Mouse (Mus musculus): ENCODE data around the gene Taar2.

The Taar2 gene

DNA sequence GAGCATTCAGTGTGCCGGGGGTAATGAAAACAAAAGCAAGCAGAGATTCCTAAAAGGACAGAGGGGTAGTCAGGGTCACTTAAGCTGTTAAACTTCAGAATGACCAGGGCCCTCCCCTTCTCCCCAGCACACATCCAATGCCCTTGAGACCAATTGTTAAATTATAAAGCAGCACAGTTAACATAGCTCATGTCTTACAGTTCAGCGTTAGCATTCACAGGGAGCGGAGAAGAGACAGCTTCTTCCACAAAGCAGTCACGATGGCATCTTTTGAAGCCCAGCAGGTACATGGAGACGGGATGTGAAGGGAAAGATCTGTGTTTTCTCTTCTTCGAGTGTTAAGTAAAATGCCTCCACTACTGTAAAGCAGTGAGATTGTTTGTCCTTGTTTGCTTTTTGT is at the start of gene Taar2:
Gene Taar2, plus strand, starts transcription at position 261 of the 400 bp plus-strand sequence.
- DNase-seq (ENCODE audit: low read depth) = no peak

DNA sequence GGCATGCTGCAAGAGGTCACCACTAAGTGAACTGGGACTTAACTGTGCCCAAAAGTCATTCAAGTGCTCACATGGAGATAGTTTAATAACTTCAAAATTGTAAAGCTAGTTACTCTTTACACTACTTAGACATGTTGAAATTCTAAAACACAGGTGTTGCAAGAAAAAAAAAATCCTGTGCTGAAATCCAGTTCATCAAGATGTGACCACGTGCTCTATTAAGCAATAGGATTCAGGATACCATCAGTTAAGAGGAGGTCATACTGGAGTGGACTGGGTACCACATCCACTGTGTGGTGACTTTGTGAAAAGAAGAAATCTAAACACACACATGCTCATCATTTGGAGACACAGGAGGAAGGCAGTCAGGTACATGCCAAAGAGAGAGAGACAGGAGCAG is 45.4 kb upstream of the Taar2 start:
- DNase-seq (ENCODE audit: low read depth) = no peak

DNA sequence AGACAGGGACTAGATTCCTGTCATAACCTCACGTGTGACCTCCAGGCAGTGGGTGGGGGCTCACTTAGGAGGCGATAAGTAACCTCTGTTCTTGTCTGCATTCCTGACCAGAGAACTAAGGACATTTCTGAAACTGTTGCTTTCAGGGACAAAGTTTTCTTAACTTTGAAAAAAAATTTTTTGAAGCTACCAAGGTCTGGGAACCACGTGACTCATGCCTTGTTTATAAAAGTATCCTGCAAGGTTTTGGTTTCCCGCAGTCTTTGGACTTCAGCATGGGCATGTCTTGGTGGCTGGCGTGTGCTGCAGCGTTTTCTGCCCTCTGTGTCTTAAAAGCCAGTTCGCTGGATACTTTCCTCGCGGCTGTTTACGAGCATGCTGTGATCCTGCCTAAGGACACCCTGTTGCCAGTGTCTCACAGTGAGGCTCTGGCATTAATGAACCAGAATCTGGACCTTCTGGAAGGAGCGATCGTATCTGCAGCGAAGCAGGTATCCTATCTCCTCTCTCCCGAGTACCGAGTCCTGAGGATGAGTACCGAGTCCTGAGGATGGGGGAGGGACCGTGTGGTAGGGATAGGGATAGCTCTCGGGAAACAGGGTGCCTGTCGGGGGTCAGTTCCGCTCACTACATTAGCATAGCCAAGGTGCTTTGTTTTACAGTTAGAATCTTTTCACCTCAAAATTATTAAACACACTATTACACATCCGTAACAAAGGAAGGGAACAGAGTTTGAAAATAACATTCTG is 43.6 kb upstream of the Taar2 start, which contains the start of gene Vnn1:
Gene Vnn1, plus strand, starts transcription at position 88 of the 749 bp plus-strand sequence.
- no peak for DNase-seq (ENCODE audit: low read depth)

DNA sequence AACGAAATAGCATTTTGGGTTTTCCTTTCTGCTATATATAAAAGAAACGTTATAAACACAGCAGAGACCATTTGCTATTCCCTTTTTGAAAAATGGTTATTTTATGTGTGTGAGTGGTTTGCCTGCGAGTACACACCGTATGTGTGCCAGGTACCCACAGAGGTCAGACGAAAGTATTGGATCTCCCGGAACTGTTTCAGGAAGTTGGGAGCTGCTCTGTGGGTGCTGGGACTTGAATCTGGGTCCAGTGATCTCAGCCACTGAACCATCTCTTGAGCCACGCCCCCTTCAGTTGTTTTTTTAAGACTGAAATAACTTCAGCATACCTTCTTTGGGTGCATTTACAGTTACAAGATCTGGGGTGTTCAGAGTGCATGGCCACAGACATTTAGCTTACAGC is 43.0 kb upstream of the Taar2 start:
- no peak for DNase-seq (ENCODE audit: low read depth)

DNA sequence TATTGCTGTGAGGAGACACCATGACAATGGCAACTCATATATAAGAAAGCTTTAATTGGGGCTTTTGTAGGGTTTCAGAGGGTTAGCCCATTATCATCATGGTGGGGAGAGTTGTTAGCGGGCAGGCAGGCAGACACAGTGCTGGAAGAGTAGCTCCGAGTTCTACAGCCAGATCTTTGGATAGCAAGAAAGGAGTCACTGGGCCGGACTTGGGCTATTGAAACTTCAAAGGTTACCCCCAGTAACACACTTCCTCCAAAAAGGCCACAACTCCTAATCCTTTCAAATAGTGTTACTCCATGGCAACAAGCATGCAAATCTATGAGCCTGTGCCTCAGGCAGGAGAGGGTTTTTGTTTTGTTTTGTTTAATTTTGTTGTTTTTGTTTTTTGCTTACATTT is 37.3 kb upstream of the Taar2 start:
- no peak for DNase-seq (ENCODE audit: low read depth)

DNA sequence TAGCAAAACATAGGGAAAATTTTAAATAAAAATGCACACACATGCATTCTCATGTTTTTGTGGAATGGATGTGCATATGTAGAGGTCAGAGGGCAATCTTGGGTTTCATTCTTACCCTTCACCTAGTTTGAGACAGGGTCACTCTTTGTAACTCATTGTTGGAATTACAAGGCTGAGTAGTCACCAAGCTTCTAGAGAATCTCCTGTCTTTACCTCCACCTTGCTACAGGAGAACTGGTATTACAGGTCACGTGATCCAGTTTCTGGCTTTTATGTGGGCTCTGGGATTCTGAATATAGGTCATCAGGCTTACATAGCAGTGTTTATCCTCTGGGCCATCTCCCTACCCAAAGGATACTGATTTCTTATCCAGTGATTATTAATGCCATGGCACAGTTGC is 32.7 kb upstream of the Taar2 start:
- DNase-seq (ENCODE audit: low read depth) = no peak

DNA sequence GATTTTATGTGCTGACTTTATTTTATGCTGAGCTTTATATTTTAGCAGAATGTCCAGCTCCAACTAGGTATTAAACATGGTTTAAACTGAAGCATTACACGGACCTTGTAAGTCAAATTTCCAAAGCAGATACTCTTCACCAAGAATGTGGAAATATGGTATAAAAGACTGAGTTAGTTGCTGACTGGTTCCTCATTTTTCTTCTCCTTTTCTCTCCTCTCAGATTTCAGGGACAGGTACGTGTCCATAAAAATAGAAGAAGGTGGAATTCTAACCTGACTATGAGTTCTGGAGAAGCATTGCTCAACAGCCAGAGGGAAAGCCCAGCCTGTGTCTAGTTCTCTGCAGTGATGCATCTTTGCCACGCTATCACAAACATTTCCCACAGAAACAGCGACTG is 18.3 kb upstream of the Taar2 start, which contains the start of gene Taar1:
Gene Taar1, plus strand, starts transcription at position 301 of the 400 bp plus-strand sequence.
- DNase-seq (ENCODE audit: low read depth) = no peak

DNA sequence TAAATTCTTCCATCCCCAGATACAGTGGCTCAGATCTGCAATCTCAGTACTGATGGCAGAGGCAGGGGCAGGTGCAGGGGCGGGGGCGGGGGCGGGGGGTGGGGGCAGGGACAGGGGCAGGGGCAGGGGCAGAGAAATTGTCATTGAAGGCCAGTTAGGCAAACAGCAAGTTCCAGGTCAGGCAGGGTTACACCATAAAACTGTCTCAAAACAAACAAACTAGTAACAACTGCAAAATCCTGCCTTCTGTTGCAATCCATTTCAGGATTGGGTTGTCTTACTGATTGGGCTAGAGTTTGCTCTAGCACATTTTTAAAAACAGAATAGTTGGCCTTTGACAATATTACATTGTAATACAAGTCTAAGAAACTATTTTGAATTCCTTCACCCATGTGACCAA is 15.9 kb upstream of the Taar2 start:
- no peak for DNase-seq (ENCODE audit: low read depth)

DNA sequence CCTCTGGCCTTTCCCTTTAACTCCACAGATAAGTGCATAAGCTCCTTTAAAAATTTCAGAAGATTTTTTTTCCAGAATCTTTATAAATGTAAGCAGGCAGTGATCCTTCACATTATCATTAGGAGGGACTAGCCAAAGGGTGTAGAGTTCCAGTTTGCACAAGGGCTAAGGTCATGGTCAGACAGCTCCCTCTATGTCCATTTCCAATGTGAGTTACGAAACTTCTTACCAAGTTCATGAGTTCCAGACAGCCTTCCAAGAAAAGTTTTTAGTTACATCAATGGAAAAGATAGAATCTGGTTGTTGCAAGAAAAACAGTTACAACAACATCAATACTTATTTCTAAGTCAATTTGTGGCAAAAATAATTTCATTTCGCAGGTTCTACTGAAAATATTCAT is 14.4 kb upstream of the Taar2 start:
- DNase-seq (ENCODE audit: low read depth) = no peak

DNA sequence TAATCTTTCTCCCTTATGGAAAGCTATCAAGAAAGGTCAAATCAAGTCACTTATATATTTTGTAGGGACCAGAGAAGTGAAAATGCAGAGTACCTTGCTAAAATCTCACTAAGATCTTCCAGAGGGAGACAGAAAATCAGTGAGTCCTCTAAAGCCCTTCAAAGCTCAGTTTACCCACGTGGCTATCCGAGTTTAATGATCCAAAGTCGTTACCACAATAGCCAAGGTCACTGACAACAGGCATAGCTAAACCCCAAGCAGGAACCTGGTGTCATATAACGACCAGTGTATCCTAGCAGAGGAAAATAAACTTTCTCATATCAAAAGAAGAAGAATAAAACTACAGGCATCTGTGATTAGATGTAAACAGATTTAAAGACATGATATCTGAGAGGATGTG is 759 bp upstream of the Taar2 start:
- DNase-seq (ENCODE audit: low read depth) = no peak

DNA sequence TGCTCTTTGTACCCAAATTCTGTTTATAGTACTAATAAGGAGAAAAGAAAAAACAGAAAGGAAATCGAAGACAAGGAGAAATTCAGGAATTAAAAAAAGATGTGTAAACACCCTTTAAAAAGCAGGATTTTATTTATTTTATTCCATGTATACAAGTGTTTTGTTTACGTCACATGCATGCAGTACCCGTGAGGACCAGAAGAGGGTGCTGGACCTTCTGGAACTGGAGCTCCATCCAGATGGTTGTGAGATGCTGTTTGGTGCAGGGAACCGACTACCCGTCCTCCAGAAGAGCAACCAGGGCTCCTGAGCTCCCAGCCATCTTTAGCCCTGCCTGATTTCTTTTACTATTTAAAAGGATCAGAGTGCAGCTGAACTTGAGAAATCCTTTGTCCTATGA is 4.1 kb downstream of the Taar2 start:
- DNase-seq (ENCODE audit: low read depth) = peak; percentile 12

DNA sequence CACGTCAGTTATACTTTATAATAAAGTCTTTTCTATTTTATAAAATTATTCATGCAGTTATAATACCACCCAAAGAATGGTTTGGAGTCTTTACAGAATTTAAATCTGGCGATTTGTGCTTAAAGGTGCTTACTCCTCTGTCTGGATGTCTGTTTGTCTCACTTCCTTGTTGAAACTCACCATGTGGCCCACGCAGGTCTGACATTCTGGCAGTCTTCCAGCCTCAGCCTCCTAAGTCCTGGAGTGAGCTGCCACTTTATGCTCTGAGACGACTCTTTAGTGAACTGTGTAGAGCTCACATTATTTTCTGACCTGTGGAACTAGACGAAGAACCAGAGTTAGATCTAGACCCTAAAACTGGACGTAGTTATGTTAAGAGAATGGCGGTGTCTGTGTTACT is 9.7 kb downstream of the Taar2 start:
- DNase-seq (ENCODE audit: low read depth) = no peak

DNA sequence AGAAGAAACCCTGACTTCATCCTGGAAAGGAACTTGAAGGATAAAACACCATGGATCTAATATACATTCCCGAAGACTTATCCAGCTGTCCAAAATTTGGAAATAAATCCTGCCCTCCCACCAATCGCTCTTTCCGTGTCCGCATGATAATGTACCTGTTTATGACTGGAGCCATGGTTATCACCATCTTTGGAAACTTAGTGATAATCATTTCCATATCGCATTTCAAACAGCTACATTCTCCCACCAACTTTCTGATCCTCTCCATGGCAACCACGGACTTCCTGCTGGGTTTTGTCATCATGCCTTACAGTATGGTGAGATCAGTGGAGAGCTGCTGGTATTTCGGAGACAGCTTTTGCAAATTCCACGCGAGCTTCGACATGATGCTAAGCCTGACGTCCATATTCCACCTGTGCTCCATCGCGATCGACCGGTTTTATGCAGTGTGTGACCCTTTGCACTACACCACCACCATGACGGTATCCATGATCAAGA is 11.2 kb downstream of the Taar2 start, which contains the start of gene Taar3:
Gene Taar3, plus strand, starts transcription at position 51 of the 498 bp plus-strand sequence.
- no peak for DNase-seq (ENCODE audit: low read depth)

DNA sequence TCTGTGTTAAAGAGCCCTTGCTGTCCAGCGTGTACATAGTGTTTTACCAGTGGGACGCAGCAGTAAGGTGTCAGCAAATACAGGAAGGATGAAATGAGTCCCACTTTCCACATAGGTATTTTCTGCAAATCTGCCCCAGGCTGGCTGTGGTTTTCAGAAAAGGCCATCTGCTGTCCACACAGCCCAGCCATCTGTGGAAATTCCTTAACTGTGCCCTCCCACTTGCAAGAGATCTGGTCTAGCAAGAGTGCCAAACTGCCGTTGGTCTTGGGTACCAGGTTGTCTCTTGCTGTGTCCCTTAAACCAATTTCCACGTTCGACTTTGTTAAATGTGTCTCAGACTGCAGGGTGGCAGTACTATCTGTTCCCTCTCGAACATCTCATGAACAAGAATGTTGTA is 13.3 kb downstream of the Taar2 start:
- no peak for DNase-seq (ENCODE audit: low read depth)

DNA sequence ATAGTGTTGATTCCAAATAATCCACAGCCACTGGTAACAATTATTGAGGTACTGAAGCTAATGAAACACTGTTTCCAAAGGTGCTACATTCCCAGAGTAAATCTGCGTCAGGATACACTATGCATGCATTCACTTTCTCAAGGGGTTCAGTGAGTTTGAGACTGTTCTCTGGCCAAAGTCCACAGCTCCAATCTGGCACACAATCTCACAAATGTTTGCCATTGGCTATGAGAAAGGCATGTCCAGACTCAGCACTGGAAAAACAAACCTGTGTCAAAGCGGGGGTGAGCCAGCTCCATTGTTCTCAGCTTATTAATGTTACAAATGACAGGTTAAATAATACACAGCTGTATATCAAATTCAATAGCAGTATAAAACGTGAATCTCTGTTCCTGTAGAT is 20.7 kb downstream of the Taar2 start:
- DNase-seq (ENCODE audit: low read depth) = no peak

DNA sequence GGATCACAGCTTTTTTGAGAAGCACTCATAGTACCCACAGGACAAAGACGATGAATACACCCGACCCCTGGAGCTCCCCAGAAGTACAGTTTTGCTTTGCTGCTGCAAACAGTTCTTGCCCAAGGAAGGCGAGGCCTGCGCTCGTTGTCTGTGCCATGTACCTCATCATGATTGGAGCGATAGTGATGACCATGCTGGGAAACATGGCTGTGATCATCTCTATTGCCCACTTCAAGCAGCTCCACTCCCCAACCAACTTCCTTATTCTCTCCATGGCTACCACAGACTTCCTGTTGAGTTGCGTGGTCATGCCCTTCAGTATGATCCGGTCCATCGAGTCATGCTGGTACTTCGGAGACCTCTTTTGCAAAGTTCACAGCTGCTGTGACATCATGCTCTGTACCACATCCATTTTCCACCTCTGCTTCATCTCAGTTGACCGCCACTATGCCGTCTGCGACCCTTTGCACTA is 22.1 kb downstream of the Taar2 start, which contains the start of gene Taar4:
Gene Taar4, plus strand, starts transcription at position 51 of the 472 bp plus-strand sequence.
- DNase-seq (ENCODE audit: low read depth) = no peak

DNA sequence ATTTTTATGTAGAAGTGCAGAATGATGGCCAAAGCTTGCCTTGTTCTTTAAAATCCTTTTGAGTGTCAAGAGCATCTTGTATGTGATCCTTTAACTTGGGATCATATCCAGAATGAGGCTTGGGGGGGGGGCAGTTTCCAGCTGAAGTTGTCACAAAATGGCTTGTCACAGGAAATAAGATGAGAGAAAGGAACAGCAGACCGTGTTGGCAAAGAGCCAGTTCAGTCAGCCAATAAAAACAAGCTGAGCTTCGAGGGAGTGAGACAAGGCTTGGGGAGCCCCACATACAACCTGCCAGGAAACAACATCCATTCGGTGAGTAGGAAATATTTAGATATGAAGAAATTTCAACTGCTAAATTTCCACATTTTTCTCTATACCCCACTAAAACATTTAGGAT is 25.1 kb downstream of the Taar2 start:
- DNase-seq (ENCODE audit: low read depth) = no peak

DNA sequence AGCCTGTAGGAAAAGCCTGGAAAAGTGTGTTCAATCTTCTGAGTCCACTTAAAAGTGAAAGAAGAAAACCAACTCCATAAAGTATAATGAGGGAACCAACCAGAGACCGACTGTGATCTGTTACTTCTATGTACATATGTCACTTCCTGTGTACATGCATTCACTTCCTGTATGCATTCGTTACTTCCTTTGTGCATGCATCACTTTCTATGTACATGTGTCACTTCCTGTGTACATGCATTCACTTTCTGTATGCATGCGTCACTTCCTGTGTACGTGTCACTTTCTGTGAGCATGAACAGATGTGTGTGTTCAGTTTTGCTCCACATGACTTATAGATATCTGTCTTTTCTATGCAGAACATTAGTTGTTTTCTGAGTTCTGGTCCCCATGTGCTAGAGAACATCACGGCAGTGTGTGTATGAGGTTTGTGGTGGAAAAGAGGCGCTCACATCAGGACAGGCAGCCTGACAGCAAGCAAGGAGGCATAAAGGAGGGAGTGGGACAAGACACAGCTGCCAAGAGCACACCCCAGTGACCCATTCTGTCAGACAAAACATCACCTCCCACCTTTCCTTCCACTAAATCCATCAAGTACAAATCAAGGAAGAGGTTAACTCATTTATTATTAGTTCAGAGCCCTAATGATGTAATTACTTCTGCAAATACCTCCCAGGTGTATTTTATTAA is 26.7 kb downstream of the Taar2 start:
- DNase-seq (ENCODE audit: low read depth) = no peak

DNA sequence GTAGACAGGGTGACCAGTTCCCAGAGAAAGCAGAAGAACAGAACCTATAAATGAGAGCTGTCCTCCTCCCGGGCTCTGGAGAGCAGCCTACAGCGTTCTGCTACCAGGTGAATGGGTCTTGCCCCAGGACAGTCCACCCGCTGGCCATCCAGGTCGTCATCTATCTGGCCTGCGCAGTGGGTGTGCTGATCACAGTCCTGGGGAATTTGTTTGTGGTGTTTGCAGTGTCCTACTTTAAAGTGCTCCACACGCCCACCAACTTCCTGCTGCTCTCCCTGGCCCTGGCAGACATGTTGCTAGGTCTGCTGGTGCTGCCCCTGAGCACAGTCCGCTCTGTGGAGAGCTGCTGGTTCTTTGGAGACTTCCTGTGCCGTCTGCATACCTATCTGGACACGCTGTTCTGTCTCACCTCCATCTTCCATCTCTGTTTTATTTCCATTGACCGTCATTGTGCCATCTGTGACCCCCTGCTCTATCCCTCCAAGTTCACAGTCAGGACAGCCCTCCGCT is 32.3 kb downstream of the Taar2 start, which contains the start of gene Taar5:
Gene Taar5, plus strand, starts transcription at position 51 of the 510 bp plus-strand sequence.
- DNase-seq (ENCODE audit: low read depth) = no peak

DNA sequence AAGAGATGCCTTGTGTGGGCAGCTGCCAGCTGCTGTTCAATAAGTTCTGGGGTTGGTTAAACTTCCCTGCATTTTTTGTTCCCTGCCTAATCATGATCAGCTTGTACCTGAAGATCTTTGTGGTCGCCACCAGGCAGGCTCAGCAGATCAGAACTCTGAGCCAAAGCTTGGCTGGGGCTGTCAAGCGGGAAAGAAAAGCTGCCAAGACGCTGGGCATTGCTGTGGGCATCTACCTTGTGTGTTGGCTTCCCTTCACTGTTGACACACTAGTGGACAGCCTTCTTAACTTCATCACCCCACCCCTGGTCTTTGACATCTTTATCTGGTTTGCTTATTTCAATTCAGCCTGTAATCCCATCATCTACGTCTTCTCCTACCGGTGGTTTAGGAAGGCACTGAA is 32.9 kb downstream of the Taar2 start:
- DNase-seq (ENCODE audit: low read depth) = no peak

DNA sequence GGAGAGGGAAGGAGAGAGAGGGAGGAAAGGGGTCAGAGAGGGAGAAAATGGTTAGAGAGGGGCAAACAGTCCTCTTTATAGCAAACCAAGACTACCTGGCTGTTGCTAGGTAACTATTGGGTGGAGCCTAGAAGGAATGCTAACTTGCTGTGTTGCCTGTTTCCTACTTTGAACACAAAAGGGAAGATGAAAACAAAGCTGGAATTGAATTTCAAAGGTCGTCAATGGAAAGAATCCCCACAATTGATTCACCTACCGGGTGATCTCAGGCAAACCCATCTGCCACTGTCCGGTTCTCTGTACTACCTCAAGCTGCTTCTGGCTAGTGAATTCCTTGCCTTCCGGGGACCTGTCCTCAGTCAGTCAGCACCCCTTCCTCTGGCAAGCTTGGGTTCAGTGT is 39.6 kb downstream of the Taar2 start:
- no peak for DNase-seq (ENCODE audit: low read depth)

DNA sequence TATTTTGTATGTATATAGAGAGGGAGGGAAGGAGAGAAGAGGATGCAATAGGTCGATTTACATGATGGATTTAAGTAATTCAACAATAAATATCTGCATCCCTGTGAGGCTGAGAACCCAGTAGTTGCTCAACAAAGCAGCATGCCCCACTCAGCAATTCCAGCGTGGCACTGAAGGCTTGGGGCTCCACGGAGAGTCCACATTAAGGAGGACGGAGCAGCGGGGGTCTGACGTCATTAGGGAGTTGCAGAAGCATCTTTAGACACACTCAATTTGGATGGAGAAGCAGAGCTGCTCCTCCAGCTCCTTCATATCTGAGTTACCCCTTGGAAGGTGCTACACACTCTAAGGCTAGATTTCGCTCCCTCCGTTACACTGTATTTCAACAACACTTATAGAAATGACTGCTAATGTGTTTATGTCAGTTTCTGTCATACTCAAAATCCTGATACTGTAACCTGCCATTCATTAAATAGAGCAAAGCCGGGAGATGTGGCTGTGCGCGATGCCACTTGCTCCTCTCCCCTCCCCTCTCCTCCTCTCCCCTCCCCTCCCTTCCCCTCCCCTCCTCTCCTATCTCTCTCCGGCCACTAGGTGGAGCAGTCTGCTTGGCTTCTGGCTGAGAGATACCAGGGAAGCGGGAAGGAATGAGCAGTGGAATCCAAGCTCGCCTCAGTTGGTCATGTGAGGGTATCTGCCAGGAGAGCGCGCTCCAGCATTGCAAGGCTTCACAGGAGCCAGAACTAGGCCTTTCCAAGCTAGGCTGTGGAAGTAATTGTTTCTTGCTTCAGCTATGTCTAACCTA is 40.7 kb downstream of the Taar2 start:
- DNase-seq (ENCODE audit: low read depth) = peak; percentile 56

Measured in c-Kit-positive CD71-negative TER-119-negative erythroid progenitor cells, embryonic 14.5 days (primary cell).